Mouse (Mus musculus): Measurements from ENCODE around the gene Fam89b.

Gene Fam89b

GRCm38 (mm10) chr19:5680432-5680831, 49.0 kb downstream of the Fam89b start:
- no peak for DNase-seq (ENCODE audit: low spot score)
